Mouse (Mus musculus) megakaryocyte progenitor cell, adult 5-6 weeks (primary cell): Measurements from ENCODE around the gene Setd5. TPM values are rescaled to one million over a fixed set of nuclear protein-coding genes. Genes with fewer than 3 reads are reported as not detected.

Source experiments
- ATAC-seq: replicated peaks from 2 replicates; pipeline ENCODE4 v1.8.0; 2016; ENCODE audit warnings: mild to moderate bottlenecking, moderate TSS enrichment, inconsistent platforms; ENCODE audit not compliant: poor library complexity
- total RNA-seq, 2 experiments: library from RNA; stranded (forward) in 1 of 2; stranded (reverse) in 1 of 2; fragments of 157-497, 149-512 nt in 1 of 2; fragments of 200-1000 nt in 1 of 2; gene quantifications; 2 replicates each; pipeline versions ENCODE4 v1.2.3 to v1.2.4; 2015 to 2017

The Setd5 gene
- total RNA-seq, 2 experiments from 2014 or later: 48.3 to 127 TPM

DNA sequence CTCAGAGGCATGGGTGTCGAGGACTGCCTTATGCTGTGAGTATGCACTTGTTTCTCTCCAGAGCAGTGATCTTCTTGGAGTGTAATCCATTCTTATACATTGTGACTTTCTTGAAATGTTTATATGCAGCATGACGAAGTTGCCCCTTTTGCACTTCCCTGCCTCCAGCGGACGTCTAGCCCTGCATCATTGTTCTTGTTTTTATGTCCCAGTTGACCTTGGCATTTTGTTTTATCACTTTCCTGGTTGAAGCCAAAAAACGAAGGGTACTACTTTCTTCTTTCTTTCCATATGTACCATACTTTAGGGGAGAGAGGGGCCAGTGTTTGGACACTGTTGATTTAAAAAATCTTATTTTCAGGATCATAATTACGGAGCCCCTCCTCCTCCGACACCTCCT lies 32.8 kb downstream of the Setd5 start:
- ATAC-seq: no peak

- peak; percentile 86 for ATAC-seq
Observed at GRCm38 (mm10) chr6:113120806-113121205, 43.6 kb downstream of the Setd5 start.

DNA sequence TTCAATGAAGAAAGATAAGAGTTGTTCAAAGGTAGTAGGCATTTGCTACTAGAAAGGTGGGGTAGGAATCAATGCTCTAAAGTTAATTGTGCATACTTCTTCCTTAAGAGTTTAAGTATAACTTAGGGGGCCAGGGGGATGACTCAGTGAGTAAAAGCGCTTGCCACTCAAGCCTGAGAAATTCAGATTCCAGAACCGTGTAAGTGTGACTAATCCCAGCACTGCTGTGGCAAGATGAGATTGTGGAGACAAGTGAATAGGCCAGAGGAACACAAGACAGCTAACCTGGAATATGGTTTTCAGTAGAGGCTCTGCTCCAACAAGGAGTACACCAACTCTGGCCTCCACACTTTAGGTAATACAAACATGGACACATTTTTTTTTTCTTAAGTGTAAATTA lies 56.2 kb downstream of the Setd5 start:
- no peak for ATAC-seq

- ATAC-seq: no peak
Observed at GRCm38 (mm10) chr6:113141389-113142094, 64.4 kb downstream of the Setd5 start.

- ATAC-seq: no peak
Observed at GRCm38 (mm10) chr6:113144764-113145163, 67.6 kb downstream of the Setd5 start.

GRCm38 (mm10) chr6:113145249-113145648 lies 68.1 kb downstream of the Setd5 start:
- ATAC-seq: 0 out of 2 replicates have a peak, but pooled peaks have one; percentile 23

DNA sequence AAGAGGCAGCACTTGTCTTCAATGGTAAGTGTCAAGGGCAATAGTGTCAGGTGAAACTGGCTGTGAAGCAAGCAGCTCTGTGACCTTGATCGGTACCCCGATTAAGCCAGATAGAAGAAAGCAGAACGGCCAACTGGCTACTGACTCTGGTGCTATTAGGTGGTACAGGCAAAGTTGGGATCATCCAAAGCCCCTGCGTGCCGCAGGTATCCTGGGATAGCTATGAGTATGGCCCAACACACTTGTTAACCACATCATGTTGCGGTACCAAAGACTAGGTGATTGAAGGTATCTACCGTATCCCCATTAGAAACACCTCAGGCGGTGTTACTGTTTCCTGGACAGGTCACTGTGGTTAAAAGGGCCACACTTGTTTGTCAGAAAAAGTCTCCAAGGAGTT lies 76.9 kb downstream of the Setd5 start:
- no peak for ATAC-seq

GRCm38 (mm10) chr6:113154886-113155285 lies 77.7 kb downstream of the Setd5 start:
- peak; percentile 37 for ATAC-seq

- ATAC-seq: no peak
Observed at GRCm38 (mm10) chr6:113156064-113156463, 78.9 kb downstream of the Setd5 start.

DNA sequence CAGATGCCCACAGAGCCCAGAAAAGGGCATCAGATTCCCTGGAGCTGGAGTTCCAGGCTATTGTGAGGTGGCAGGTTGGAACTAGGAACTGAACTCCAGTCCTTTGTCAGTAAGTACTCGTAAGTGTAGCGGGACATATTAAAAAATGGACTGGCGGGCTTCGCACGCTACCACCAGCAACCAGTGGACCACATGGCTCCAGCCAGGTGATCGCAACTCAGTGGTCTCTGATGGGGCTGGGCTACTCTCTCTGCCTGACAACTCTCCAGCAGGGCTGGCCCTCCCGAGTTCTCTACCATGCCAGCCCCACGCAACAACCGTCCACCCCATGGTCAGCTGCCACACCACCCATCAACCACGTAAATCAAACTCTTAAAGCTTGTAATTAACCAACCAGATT lies 82.9 kb downstream of the Setd5 start:
- no peak for ATAC-seq

GRCm38 (mm10) chr6:113161982-113162381 lies 84.8 kb downstream of the Setd5 start:
- no peak for ATAC-seq

DNA sequence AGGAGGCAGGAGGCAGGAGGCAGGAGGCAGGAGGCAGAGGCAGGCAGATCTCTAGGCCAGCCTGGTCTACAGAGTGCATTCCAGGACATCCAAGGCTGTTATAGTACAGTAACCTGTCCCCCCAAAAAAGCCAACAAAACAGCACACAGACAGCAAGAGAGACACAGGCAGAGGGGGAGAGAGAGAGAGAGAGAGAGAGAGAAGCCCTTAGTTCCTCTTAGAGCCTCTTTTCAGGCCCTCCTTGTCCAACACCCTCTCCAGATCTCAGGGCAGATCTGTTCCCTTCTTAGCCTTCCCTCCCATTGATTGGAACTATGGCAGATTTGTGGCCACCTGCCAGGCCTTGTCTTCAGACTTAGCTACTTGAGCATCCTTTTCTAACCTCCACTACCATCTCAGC lies 86.3 kb downstream of the Setd5 start:
- ATAC-seq: no peak

DNA sequence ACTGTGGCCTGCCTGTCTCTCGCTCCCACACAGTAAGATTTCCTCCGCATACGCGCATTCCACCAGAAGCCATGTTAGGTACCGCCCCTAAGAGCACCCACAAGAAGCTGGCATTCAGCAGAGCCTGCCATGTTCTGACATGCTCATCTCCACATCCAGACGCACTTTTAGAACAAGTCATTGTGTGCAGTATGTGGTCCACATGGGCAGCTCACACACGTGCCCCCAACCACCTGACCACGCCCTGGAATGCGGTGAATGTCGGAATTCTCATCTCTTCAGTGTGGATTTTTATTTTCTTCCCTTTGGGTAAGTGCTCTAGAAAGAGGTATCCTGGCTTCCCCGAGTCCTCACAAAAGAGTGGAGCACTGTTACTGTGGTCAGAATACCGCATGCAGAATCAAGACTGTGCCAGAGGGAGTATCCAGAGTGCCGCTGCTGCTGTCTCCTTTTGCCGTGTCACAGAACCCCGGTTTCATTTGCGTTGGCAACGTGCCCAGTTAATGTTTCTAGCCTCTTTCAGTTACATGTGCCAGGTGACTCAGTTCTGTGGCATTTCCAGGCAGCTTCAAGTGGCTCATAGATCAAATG lies 89.6 kb downstream of the Setd5 start:
- peak; percentile 77 for ATAC-seq

- no peak for ATAC-seq
Observed at GRCm38 (mm10) chr6:113168316-113168975, 91.3 kb downstream of the Setd5 start.

DNA sequence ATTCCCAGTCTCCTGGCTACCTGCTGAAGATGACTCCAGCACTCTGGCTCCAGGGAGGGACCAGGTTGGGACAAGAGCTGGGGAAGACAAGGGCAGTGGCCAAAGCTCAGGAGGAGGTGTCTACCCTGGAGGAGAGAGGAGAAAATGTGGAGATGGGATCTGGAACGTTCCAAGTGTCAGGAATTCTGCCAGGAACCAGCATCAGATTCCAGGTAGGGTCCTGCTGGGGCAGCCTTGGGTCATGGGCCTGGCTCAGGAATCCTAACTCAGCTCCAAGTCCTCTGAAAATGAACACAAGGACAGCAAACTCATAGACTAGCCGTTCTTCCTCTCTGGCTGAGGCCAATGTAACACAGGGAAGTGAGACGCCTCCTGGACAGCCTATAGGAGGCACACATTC lies 92.7 kb downstream of the Setd5 start:
- no peak for ATAC-seq

DNA sequence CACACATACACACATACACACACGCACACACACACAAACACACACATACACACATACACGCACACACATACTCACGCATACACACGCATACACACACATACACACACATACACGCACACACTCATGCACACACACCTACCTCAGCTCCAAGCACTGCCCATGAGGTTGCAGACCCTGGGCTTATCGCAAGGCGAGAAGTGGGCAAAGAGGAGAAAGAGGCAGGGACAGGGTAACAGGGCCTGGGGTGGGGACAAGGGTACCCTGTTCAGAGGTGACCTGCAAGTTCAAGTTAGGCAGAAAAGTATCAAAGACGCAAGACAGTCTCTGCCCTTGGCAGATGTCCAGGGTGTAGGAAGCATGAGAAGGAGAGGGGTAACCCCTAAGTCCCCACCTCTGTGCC lies 93.5 kb downstream of the Setd5 start:
- ATAC-seq: no peak

GRCm38 (mm10) chr6:113172011-113172410 lies 94.8 kb downstream of the Setd5 start:
- no peak for ATAC-seq

DNA sequence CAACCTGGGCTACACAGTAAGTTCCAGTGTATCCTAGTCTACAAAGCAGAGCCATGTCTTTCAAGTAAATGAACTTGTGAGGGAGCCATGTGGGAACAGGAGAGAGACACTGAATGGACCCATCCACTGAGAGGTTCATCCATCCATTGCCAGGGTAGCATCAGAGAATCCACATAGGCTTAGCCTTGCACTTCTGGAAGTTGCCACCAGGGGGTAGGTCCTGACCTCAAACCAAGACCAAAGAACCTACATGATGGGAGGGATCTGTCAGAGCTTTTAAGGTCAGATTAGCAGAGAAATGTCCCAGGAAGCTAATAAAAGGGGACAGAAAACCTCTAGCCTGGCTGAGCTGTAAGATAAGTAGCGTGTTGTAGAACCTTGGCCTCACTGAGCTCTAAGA lies 95.4 kb downstream of the Setd5 start:
- peak; percentile 94 for ATAC-seq

GRCm38 (mm10) chr6:113175469-113175868 lies 98.3 kb downstream of the Setd5 start:
- ATAC-seq: no peak

GRCm38 (mm10) chr6:113176613-113177012 lies 99.4 kb downstream of the Setd5 start:
- no peak for ATAC-seq

- no peak for ATAC-seq
Observed at GRCm38 (mm10) chr6:113178286-113179194, 101.4 kb downstream of the Setd5 start.
